Mouse (Mus musculus) cortical plate, adult 2 months (tissue): ENCODE measurements at regions not wholly inside any gene's neighbourhood (a gene's known extent, or its start where the extent isn't known, plus 50 kb on each side); places are given as distances from the start of the nearest gene placed in this dataset.

Source experiments
- CTCF ChIP-seq: fragments of 200-500 bp; IDR thresholded peaks from 2 replicates; pipeline ENCODE4 v1.5.1; 2011; ENCODE audit warnings: mild to moderate bottlenecking, control low read depth, low read length; ENCODE audit not compliant: insufficient read depth; ENCODE audit errors: extremely low read depth
- POLR2A ChIP-seq: fragments of 200-500 bp; IDR thresholded peaks from 2 replicates; pipeline ENCODE4 v1.6.1; 2011; ENCODE audit warnings: mild to moderate bottlenecking, low read length, control low read depth; ENCODE audit not compliant: insufficient read depth; ENCODE audit errors: extremely low read depth

GRCm38 (mm10) chr6:99887904-99888303 lies 161.7 kb upstream of the Prok2 start:
- TF ChIP-seq CTCF (no peak), POLR2A (no peak)
